Mouse (Mus musculus): Measurements from ENCODE around the gene 1700012A03Rik. TPM values are rescaled to one million over a fixed set of nuclear protein-coding genes. Genes with fewer than 3 reads are reported as not detected.

Gene 1700012A03Rik
- polyA plus RNA-seq, 1 experiment = not detected

DNA sequence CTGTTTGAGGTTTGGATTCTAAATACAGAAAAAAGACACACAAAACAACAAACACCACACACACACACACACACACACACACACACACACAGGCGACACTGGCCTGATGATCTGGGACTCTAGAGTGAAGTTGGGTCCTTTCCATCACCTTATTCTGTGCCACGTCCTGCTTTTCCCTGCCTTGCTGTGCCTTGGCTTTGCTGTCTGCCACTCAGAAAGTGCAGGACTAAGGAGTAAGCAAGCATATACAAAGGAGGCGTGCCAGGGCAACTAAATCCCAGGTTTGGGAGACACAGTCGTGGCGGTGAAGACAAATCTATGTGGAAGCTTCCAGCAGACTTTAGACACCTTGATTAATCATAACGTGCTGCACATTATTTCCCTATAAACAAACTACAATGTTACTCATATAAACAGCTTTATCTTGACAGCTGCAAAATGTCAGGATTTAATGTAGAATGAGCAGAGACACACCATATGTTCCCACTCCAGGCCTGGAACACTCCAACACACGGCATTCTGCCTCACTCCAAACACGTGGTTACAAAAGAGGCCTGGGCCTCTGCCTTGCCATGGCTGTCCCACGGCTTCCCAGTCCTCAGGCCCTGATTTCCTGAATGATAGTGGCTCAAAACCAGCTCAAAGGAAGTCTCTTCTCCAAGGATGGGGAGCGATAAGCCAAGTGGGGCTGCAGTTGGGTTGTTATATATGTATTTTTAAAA lies 15.9 kb downstream of the 1700012A03Rik start:
- DNase-seq (ENCODE audit: extremely low spot score in 1 of 2, low spot score in 1 of 2) = no peak

- DNase-seq (ENCODE audit: extremely low spot score in 1 of 2, low spot score in 1 of 2) = no peak
Observed at GRCm38 (mm10) chr6:32072161-32072560, 22.1 kb downstream of the 1700012A03Rik start.

DNA sequence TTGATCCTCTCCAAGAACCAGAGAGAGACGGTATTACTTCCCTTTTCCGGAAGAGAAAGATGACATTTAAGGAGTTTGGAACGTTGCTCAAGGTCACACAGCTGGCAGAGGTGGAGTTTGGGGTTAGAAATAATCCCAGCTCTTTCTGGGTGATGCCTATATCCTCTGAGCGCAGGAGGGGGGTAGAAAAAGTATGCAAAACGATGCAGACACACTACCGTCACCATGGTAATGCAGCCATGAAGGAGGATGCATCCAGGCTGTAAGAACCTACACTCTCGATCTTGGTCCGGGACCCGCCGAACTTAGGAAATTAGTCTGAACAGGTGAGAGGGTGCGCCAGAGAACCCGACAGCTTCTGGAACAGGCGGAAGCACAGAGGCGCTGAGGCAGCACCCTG lies 43.3 kb downstream of the 1700012A03Rik start:
- no peak for DNase-seq (ENCODE audit: extremely low spot score in 1 of 2, low spot score in 1 of 2)

DNA sequence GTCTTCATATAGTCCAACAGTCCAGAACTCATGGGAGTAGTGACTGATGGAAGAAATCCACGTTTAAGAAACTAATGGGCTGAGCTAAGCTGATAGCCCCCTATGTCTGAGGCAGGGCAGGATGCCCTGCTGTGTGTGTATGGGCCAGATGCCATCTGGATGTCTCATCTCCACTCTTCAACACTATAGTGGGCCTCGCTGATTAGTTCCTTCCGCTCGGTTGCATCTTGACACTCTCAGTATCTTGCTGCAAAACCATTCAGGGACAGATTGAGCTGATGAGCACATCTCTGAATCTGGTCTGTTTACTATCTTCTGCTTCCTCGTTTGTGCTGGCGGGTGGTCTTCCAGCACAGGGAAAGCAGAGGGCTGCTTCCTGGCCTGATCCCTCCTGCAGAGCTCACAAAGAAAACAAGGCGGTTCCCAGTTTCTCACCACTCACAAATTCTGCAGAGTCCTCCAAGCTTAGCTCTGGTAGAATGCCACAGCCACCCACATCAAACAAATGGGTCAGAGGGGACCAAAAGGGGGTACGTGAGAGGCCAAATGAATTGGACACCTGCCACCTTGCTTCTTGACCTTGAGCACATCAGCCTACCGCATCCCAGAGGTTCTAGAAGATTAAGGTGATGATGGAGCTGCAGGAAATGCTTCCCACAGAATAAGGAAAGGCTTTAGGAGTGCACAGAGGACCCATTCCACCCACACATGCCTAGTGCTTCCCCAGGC lies 55.7 kb downstream of the 1700012A03Rik start:
- no peak for DNase-seq (ENCODE audit: extremely low spot score in 1 of 2, low spot score in 1 of 2)
